Mouse (Mus musculus): ENCODE results near the gene Kcng1.

GRCm38 (mm10) chr2:168286987-168287386 is 5.5 kb upstream of the Kcng1 start:
- TF ChIP-seq USF1 (IDR thresholded peaks at IDR 0.05; ENCODE audit: low read depth) (no peak), CTCF (IDR thresholded peaks at IDR 0.05; ENCODE audit: control insufficient read depth, insufficient read depth, insufficient read length) (no peak)

Measured in C2C12 (cell line).